Mouse (Mus musculus): ENCODE results near the gene Kri1. TPM values are rescaled to one million over a fixed set of nuclear protein-coding genes. Genes with fewer than 3 reads are reported as not detected.

Gene Kri1
- total RNA-seq, 1 experiment = 81.6 TPM

DNA sequence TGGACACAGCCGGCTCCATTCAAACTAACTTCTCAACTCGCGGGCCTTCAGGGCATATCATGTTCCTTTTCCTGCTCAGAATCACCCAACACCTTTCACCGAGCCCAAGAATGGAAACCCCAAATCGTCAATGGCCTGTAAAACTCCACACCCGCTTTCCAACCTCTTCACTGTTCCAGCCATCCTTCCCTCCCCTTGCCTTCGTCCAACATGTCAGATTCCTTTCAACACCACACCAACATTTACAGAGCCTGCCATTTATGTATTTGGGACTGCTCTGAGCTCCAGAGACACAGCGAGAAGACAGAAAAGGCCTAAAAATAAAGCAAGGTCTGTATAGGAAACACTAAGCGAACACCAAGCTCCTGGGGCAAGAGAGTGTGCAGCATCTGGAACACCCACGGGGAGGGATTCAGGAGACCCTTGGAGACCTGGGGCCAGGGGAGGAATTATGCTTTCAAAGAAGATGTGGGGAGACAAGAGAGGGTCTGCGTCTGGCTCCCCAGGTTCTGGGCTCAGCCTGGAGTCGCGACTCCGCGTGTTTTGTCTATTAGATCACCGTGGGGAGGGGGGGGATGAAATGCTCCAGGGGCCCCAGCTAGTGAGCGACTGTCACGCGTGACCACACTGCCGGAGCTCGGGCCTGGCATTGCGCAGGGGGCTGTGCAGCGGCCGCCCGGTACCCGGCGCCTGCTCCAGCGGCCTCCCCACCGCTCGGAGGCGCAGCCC lies 49.6 kb downstream of the Kri1 start:
- Histone ChIP-seq H3K27ac (ENCODE audit: insufficient read depth, low read depth, low read length, poor library complexity, severe bottlenecking) (peak overlapping the region; percentile 67), H3K4me1 (ENCODE audit: control insufficient read depth in 2 of 2, insufficient read depth in 2 of 2, low read length in 2 of 2, poor library complexity in 1 of 2) (peaks cover 5 to 15% of the 10 kb centered on the region in 2 experiments; a peak in 3 of 4 replicates), H3K36me3 (ENCODE audit: control insufficient read depth, insufficient read depth, low read length, poor library complexity, severe bottlenecking) (peaks cover 14% of the 10 kb centered on the region; the same call in 1 of the 2 replicates), H3K4me3 (ENCODE audit: insufficient read depth in 1 of 2, low read depth in 1 of 2, low read length in 2 of 2, poor library complexity in 1 of 2, severe bottlenecking in 1 of 2) (peak overlapping the region; percentile 89 to 90), H3K9me3 (ENCODE audit: control insufficient read depth, insufficient read depth, low read depth, low read length) (no peaks in the 10 kb centered on the region), H3K9ac (ENCODE audit: insufficient read depth, low read depth, low read length, poor library complexity, severe bottlenecking) (peak overlapping the region; percentile 91)
- DNase-seq (ENCODE audit: low read depth, low spot score) = no peak
- in situ Hi-C loops (cut with MboI; ENCODE audit: low sequenced_read_pairs in 2 of 2, unreplicated experiment in 2 of 2) = no loop called here
- TF ChIP-seq MAFK (IDR thresholded peaks at IDR 0.05; ENCODE audit: insufficient read depth, low read depth, low read length) (no peak), ZNF384 (IDR thresholded peaks at IDR 0.05; ENCODE audit: low read depth, low read length) (no peak), HCFC1 (IDR thresholded peaks at IDR 0.05; ENCODE audit: borderline replicate concordance, insufficient read depth, low read length) (no peak), ZC3H11A (IDR thresholded peaks at IDR 0.05; ENCODE audit: borderline replicate concordance, low read depth, low read length) (no peak), CHD2 (IDR thresholded peaks at IDR 0.05; ENCODE audit: low read depth, low read length) (no peak)

GRCm38 (mm10) chr9:21237368-21238003 lies 50.3 kb downstream of the Kri1 start:
- no peak for TF ChIP-seq MAFK (IDR thresholded peaks at IDR 0.05; ENCODE audit: insufficient read depth, low read depth, low read length)
- TF ChIP-seq CHD2 (IDR thresholded peaks at IDR 0.05; ENCODE audit: low read depth, low read length) = no peak
- TF ChIP-seq HCFC1 (IDR thresholded peaks at IDR 0.05; ENCODE audit: borderline replicate concordance, insufficient read depth, low read length) = no peak
- no peak for TF ChIP-seq ZC3H11A (IDR thresholded peaks at IDR 0.05; ENCODE audit: borderline replicate concordance, low read depth, low read length)
- no peak for TF ChIP-seq ZNF384 (IDR thresholded peaks at IDR 0.05; ENCODE audit: low read depth, low read length)
- Histone ChIP-seq H3K36me3 (ENCODE audit: control insufficient read depth, insufficient read depth, low read length, poor library complexity, severe bottlenecking) (peaks cover 14% of the 10 kb centered on the region; the same call in 1 of the 2 replicates), H3K4me3 (ENCODE audit: insufficient read depth in 1 of 2, low read depth in 1 of 2, low read length in 2 of 2, poor library complexity in 1 of 2, severe bottlenecking in 1 of 2) (peak overlapping the region; percentile 89 to 90), H3K27ac (ENCODE audit: insufficient read depth, low read depth, low read length, poor library complexity, severe bottlenecking) (no peak overlapping the region), H3K9me3 (ENCODE audit: control insufficient read depth, insufficient read depth, low read depth, low read length) (no peaks in the 10 kb centered on the region), H3K4me1 (ENCODE audit: control insufficient read depth in 2 of 2, insufficient read depth in 2 of 2, low read length in 2 of 2, poor library complexity in 1 of 2) (peaks cover 7 to 16% of the 10 kb centered on the region in 2 experiments; a peak in 3 of 4 replicates), H3K9ac (ENCODE audit: insufficient read depth, low read depth, low read length, poor library complexity, severe bottlenecking) (peak overlapping the region; percentile 91; the same call in 1 of the 2 replicates)
- no peak for DNase-seq (ENCODE audit: low read depth, low spot score)
- in situ Hi-C loops (cut with MboI; ENCODE audit: low sequenced_read_pairs in 2 of 2, unreplicated experiment in 2 of 2) = no loop called here

DNA sequence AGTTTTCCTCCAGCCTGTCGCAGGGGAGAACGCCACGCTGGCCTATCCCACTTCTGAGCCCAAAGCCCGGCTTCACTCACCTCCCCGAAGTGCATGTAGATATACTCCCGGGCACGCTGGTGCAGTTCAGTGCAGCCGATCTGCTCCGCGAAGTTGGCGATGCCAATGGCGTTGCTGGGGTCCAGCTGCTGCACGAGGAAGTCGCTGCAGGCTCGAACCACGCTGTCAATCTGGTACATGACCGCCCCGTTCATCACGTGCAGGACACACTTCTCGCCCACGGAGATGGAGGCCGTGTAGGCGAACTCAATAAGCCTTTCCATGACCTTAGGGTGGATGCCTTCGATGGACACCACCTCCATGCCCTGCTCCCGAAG lies 50.8 kb downstream of the Kri1 start:
- DNase-seq (ENCODE audit: low read depth, low spot score) = no peak
- H3K9me3 ChIP-seq (ENCODE audit: control insufficient read depth, insufficient read depth, low read depth, low read length) = no peaks in the 10 kb centered on the region
- peaks cover 14% of the 10 kb centered on the region; the same call in 1 of the 2 replicates for H3K36me3 ChIP-seq (ENCODE audit: control insufficient read depth, insufficient read depth, low read length, poor library complexity, severe bottlenecking)
- TF ChIP-seq HCFC1 (IDR thresholded peaks at IDR 0.05; ENCODE audit: borderline replicate concordance, insufficient read depth, low read length) (no peak), MAFK (IDR thresholded peaks at IDR 0.05; ENCODE audit: insufficient read depth, low read depth, low read length) (no peak), CHD2 (IDR thresholded peaks at IDR 0.05; ENCODE audit: low read depth, low read length) (no peak), ZC3H11A (IDR thresholded peaks at IDR 0.05; ENCODE audit: borderline replicate concordance, low read depth, low read length) (no peak), ZNF384 (IDR thresholded peaks at IDR 0.05; ENCODE audit: low read depth, low read length) (no peak)
- no peak overlapping the region for H3K27ac ChIP-seq (ENCODE audit: insufficient read depth, low read depth, low read length, poor library complexity, severe bottlenecking)
- H3K4me1 ChIP-seq (ENCODE audit: control insufficient read depth in 2 of 2, insufficient read depth in 2 of 2, low read length in 2 of 2, poor library complexity in 1 of 2) = peaks cover 7 to 16% of the 10 kb centered on the region in 2 experiments; a peak in 3 of 4 replicates
- in situ Hi-C loops (cut with MboI; ENCODE audit: low sequenced_read_pairs in 2 of 2, unreplicated experiment in 2 of 2) = no loop called here
- peak overlapping the region; percentile 38 to 90; a peak in 2 of 4 replicates for H3K4me3 ChIP-seq (ENCODE audit: insufficient read depth in 1 of 2, low read depth in 1 of 2, low read length in 2 of 2, poor library complexity in 1 of 2, severe bottlenecking in 1 of 2)
- H3K9ac ChIP-seq (ENCODE audit: insufficient read depth, low read depth, low read length, poor library complexity, severe bottlenecking) = no peak overlapping the region

DNA sequence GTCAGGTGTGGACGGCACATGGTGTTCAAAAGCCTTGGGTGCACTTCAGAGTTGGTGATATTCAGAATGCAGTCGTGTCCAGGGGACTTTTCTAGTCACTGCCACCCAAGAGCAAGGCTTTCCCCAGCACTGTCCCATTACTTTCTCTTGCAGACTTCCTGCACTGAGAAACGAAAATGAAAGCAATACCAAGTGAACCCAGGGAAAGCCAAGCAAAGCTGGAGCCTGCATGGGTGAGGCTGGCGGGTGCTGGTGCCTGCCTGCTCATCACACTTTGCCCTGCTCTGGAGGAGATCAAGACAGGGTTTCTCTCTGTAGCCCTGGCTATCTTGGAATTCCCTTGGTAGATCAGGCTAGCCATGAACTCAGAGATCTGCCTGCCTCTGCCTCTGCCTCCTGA lies 52.4 kb downstream of the Kri1 start:
- Histone ChIP-seq H3K36me3 (ENCODE audit: control insufficient read depth, insufficient read depth, low read length, poor library complexity, severe bottlenecking) (peaks cover 19% of the 10 kb centered on the region; the same call in 1 of the 2 replicates), H3K4me3 (ENCODE audit: insufficient read depth in 1 of 2, low read depth in 1 of 2, low read length in 2 of 2, poor library complexity in 1 of 2, severe bottlenecking in 1 of 2) (no peak overlapping the region), H3K9ac (ENCODE audit: insufficient read depth, low read depth, low read length, poor library complexity, severe bottlenecking) (no peak overlapping the region), H3K9me3 (ENCODE audit: control insufficient read depth, insufficient read depth, low read depth, low read length) (no peaks in the 10 kb centered on the region), H3K27ac (ENCODE audit: insufficient read depth, low read depth, low read length, poor library complexity, severe bottlenecking) (no peak overlapping the region), H3K4me1 (ENCODE audit: control insufficient read depth in 2 of 2, insufficient read depth in 2 of 2, low read length in 2 of 2, poor library complexity in 1 of 2) (peaks cover 7 to 27% of the 10 kb centered on the region in 2 experiments)
- in situ Hi-C loops (cut with MboI; ENCODE audit: low sequenced_read_pairs in 2 of 2, unreplicated experiment in 2 of 2) = no loop called here
- no peak for TF ChIP-seq CHD2 (IDR thresholded peaks at IDR 0.05; ENCODE audit: low read depth, low read length)
- TF ChIP-seq MAFK (IDR thresholded peaks at IDR 0.05; ENCODE audit: insufficient read depth, low read depth, low read length) = no peak
- TF ChIP-seq ZNF384 (IDR thresholded peaks at IDR 0.05; ENCODE audit: low read depth, low read length) = no peak
- no peak for TF ChIP-seq ZC3H11A (IDR thresholded peaks at IDR 0.05; ENCODE audit: borderline replicate concordance, low read depth, low read length)
- no peak for TF ChIP-seq HCFC1 (IDR thresholded peaks at IDR 0.05; ENCODE audit: borderline replicate concordance, insufficient read depth, low read length)
- DNase-seq (ENCODE audit: low read depth, low spot score) = no peak
